Mouse (Mus musculus): ENCODE results near the gene Acnat2.
"Not testable (repeated sequence)": the region's sequence is repeated elsewhere in the genome, so short reads cannot be mapped to it uniquely, and the experiment has no call there.

Acnat2 gene

DNA sequence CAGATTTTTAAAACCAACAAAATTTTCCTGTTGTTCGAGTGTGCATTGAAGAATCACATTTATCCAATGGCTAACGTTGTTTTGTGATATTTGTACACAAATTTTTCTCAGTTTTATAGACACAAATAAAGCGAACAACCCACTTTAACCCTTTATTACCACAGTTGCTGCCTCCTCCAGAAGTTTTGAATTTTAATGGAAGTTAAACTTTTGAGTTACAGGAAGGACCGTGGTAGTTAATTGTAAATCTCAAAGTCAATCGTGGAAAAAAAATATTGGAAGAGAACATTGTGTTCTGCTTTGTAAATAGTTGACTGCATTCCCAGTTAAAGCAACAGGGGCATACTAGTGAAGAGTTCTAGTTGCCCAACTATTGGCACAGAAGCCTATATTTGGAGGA lies at the start of gene Acnat2:
Gene Acnat2, minus strand, starts transcription at position 195 of the 400 bp plus-strand sequence.
- not testable (repeated sequence) for DNase-seq (ENCODE audit: low read depth, low spot score)

- no peak for DNase-seq (ENCODE audit: low read depth, low spot score)
Measured at GRCm38 (mm10) chr4:49456171-49456570, 48.2 kb upstream of the Acnat2 start.

DNA sequence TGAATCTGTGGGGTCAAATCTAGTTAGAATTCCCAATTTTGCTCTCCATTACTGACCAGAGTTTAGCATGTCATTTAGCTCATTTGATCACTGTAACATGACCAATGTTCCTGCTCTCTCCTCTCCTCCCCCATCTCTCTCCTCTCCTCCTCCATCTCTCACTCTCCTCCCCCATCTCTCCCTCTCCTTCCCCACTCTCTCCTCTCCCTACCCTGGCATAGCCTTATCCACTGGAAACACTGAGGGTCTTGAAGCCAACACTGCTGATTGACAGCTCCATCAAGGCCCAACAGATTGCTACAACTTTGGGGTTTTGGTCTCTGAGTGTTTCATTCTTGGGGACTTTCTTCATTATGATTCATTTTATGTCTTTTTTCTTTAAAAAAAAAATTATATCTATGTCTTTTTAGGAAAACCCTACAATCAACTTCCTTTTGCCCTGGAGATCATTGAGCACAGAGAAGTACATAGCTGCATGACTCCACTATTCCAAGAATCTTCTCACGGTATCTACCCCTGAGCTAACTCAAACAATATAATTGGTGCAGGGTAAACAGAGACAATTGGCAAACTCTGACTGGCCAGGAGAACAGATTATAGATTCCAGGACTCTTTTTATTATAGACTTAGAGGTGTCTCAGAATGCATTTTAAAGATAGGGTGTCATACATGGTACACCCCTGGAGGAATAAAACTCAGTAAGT lies 44.0 kb upstream of the Acnat2 start:
- DNase-seq (ENCODE audit: low read depth, low spot score) = no peak

DNA sequence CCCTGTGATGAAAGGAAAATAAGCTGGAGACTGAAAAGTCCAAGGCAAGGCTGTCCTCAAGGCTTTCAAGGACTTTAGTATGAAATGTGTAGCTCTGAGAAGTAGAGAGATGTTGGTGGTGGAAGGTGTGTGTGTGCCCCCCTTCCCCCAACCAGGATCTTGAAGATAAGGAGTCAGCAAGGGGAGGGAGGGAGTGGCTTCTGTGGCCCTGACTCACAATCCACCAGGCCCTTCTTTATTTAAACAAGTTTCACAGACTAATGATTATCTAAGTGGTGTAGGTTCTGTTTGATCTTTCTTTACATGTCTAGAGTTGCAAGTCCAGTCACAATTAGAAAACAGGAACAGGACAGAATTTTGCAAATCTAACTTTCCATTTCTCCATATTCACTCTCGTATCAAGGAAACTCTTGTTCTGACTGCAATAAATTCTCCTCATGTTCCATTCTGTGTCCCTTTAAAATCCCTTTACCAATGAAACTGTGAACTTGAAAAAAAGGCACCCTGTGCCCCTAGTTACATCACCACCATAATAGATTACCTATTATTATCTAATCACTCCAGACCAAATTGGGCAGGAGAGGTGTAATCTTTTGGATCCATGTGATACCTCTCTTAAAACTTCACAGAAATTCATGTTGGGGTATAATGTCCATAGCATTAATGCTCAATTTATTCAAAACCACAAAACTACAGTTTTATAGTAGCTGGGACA lies 43.3 kb upstream of the Acnat2 start:
- DNase-seq (ENCODE audit: low read depth, low spot score) = not testable (repeated sequence)

DNA sequence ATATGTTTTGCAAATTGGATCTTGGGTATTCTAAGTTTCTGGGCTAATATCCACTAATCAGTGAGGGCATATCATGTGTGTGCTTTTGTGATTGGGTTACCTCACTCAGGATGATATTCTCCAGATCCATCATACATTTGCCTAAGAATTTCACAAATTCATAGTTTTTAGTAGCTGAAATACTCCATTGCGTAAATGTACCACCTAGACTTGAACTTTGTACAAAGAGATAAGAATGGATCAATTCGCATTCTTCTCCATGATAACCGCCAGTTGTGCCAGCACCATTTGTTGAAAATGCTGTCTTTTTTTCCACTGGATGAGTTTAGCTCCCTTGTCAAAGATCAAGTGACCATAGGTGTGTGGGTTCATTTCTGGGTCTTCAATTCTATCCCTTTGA lies 29.0 kb upstream of the Acnat2 start:
- DNase-seq (ENCODE audit: low read depth, low spot score) = not testable (repeated sequence)

DNA sequence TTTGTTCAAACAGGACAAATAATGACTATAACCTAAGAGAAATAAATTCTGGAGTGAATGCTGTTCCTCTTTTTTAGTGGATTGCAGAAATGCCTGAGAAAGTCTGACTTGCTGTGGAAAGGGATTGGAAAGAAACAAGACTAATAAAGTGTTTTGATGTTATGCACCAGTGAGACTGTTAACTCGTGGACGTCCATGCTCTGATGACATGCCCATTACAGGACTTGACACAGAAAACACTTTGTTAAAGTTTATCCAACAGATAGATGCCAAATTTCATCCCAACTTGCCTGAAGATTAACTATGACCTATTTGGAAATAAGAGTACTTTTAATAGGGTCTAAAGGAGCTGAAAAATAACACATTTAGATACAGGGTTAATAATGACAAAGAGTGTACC lies 2.2 kb upstream of the Acnat2 start:
- DNase-seq (ENCODE audit: low read depth, low spot score) = not testable (repeated sequence)

GRCm38 (mm10) chr4:49386873-49387272 lies 21.1 kb downstream of the Acnat2 start:
- no peak for DNase-seq (ENCODE audit: low read depth, low spot score)

GRCm38 (mm10) chr4:49383576-49384318 lies 24.2 kb downstream of the Acnat2 start:
- DNase-seq (ENCODE audit: low read depth, low spot score) = not testable (repeated sequence)

DNA sequence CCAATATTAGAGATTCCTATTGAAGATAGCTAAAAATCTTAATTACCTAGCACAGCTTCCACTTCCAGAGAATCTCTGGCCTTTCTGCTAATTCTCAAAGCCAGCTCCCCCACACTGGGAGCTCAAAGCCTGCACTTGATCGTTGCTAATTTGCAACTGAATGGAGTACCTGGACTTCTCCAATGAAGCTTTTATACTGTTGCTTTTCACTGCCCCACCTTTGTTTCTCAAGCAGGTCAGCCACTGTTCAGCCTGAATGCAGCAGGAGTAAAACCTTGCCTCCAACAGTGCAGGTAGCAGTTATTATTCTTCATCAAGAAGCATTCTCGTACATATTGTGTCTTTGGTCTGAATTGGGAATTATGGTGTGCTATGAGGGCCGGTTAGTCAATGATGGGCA lies 39.9 kb downstream of the Acnat2 start:
- DNase-seq (ENCODE audit: low read depth, low spot score) = peak; percentile 40

- DNase-seq (ENCODE audit: low read depth, low spot score) = no peak
Measured at GRCm38 (mm10) chr4:49357097-49357496, 50.9 kb downstream of the Acnat2 start.

GRCm38 (mm10) chr4:49350470-49350869 lies 57.5 kb downstream of the Acnat2 start:
- DNase-seq (ENCODE audit: low read depth, low spot score) = no peak

GRCm38 (mm10) chr4:49348677-49349076 lies 59.3 kb downstream of the Acnat2 start:
- DNase-seq (ENCODE audit: low read depth, low spot score) = no peak

DNA sequence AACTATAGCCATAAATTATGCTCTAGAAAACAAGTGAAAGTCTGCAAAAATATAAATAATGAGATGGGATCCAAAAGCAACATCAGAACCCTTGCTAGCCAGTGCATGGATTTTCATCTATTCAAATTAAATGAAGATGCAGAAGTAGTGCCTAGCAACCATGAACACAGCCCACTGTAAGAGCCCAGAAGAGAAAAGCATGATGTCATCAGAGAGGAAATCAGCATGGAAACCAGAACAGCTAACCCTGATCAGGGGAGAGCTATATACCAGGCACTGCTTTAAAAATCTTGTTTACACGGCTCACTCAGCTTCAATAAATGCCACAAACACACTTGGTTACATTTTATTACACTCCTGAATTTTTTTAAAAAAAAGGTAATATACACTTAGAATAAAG lies 60.0 kb downstream of the Acnat2 start:
- not testable (repeated sequence) for DNase-seq (ENCODE audit: low read depth, low spot score)

- not testable (repeated sequence) for DNase-seq (ENCODE audit: low read depth, low spot score)
Measured at GRCm38 (mm10) chr4:49340091-49340490, 67.9 kb downstream of the Acnat2 start.

GRCm38 (mm10) chr4:49337949-49338348 lies 70.0 kb downstream of the Acnat2 start:
- not testable (repeated sequence) for DNase-seq (ENCODE audit: low read depth, low spot score)
